Mouse (Mus musculus) cortical plate, adult 2 months (tissue): Measurements from ENCODE around the gene Alg13. TPM values are rescaled to one million over a fixed set of nuclear protein-coding genes. Genes with fewer than 3 reads are reported as not detected.
A peak's percentile ranks its signal among the peaks of the same experiment; 100 is the strongest.

Experiments
- H3K27ac ChIP-seq: fragments of 200-500 bp; 2 replicates; pipeline ENCODE4 v1.5.1; 2012; ENCODE audit warnings: low read length, control low read depth, inconsistent platforms; ENCODE audit not compliant: insufficient read depth
- H3K4me1 ChIP-seq: fragments of 200-500 bp; 2 replicates; pipeline ENCODE4 v1.6.1; 2011; ENCODE audit warnings: low read length; ENCODE audit not compliant: control insufficient read depth, insufficient read depth
- H3K4me3 ChIP-seq: fragments of 200-500 bp; 2 replicates; pipeline ENCODE4 v1.5.1; 2011; ENCODE audit warnings: mild to moderate bottlenecking, low read length, control low read depth; ENCODE audit not compliant: insufficient read depth
- CTCF ChIP-seq: fragments of 200-500 bp; IDR thresholded peaks from 2 replicates; pipeline ENCODE4 v1.5.1; 2011; ENCODE audit warnings: mild to moderate bottlenecking, control low read depth, low read length; ENCODE audit not compliant: insufficient read depth; ENCODE audit errors: extremely low read depth
- POLR2A ChIP-seq: fragments of 200-500 bp; IDR thresholded peaks from 2 replicates; pipeline ENCODE4 v1.6.1; 2011; ENCODE audit warnings: mild to moderate bottlenecking, low read length, control low read depth; ENCODE audit not compliant: insufficient read depth; ENCODE audit errors: extremely low read depth
- polyA plus RNA-seq: library from polyadenylated mRNA; depleted of rRNA; stranded (reverse); fragments of >200 nt; gene quantifications from 2 replicates; pipeline ENCODE4 v1.2.3, GENCODE M21; 2012; rRNA removed

The Alg13 gene
- polyA plus RNA-seq = 9.6 and 10.0 TPM in 2 replicates

GRCm38 (mm10) chrX:144317548-144318163 is at the start of gene Alg13:
TSS of gene Alg13 (plus strand) at chrX:144317804.
- Histone ChIP-seq H3K4me3 (peak within 1 kb of the TSS; percentile 86), H3K4me1 (0 out of 2 replicates have a peak, but pooled peaks cover 2% of the 10 kb centered on the region), H3K27ac (no peak within 1 kb of the TSS)
- TF ChIP-seq POLR2A (peak; percentile 32; the same call in 1 of the 2 replicates), CTCF (no peak)

- TF ChIP-seq CTCF = no peak
- TF ChIP-seq POLR2A = no peak
- Histone ChIP-seq H3K27ac (no peak overlapping the region), H3K4me3 (no peak overlapping the region), H3K4me1 (no peaks in the 10 kb centered on the region)
These were observed 49.0 kb upstream of the Alg13 start for GRCm38 (mm10) chrX:144268606-144269005.

- H3K27ac ChIP-seq = no peak overlapping the region
- no peak for TF ChIP-seq CTCF
- no peak for TF ChIP-seq POLR2A
- H3K4me3 ChIP-seq = no peak overlapping the region
- H3K4me1 ChIP-seq = no peaks in the 10 kb centered on the region
These were observed 16.1 kb upstream of the Alg13 start for GRCm38 (mm10) chrX:144301476-144301875.

GRCm38 (mm10) chrX:144305659-144306058 is 11.9 kb upstream of the Alg13 start:
- Histone ChIP-seq H3K27ac (no peak overlapping the region), H3K4me1 (no peaks in the 10 kb centered on the region), H3K4me3 (no peak overlapping the region)
- TF ChIP-seq POLR2A = no peak
- TF ChIP-seq CTCF = no peak

- TF ChIP-seq CTCF = no peak
These were observed 3.6 kb upstream of the Alg13 start for GRCm38 (mm10) chrX:144314041-144314440.

GRCm38 (mm10) chrX:144315028-144315427 is 2.6 kb upstream of the Alg13 start:
- Histone ChIP-seq H3K27ac (no peak overlapping the region), H3K4me3 (no peak overlapping the region), H3K4me1 (0 out of 2 replicates have a peak, but pooled peaks cover 2% of the 10 kb centered on the region)
- no peak for TF ChIP-seq POLR2A
- TF ChIP-seq CTCF = no peak

More at GRCm38 (mm10) chrX:144314041-144314440, 3.6 kb upstream of the Alg13 start:
- Histone ChIP-seq H3K4me3 (no peak overlapping the region), H3K27ac (no peak overlapping the region), H3K4me1 (no peaks in the 10 kb centered on the region)

- H3K27ac ChIP-seq = no peak overlapping the region
- no peak for TF ChIP-seq CTCF
- TF ChIP-seq POLR2A = no peak
- no peak overlapping the region for H3K4me3 ChIP-seq
- 0 out of 2 replicates have a peak, but pooled peaks cover 2% of the 10 kb centered on the region for H3K4me1 ChIP-seq
These were observed 1.6 kb upstream of the Alg13 start for GRCm38 (mm10) chrX:144316004-144316403.

- TF ChIP-seq CTCF = no peak
- no peak for TF ChIP-seq POLR2A
- Histone ChIP-seq H3K4me3 (peak overlapping the region; percentile 86), H3K27ac (no peak overlapping the region), H3K4me1 (0 out of 2 replicates have a peak, but pooled peaks cover 2% of the 10 kb centered on the region)
These were observed 768 bp downstream of the Alg13 start for GRCm38 (mm10) chrX:144318164-144318979.

GRCm38 (mm10) chrX:144319366-144319765 is 1.8 kb downstream of the Alg13 start:
- Histone ChIP-seq H3K4me1 (0 out of 2 replicates have a peak, but pooled peaks cover 2% of the 10 kb centered on the region), H3K27ac (no peak overlapping the region), H3K4me3 (peak overlapping the region; percentile 86; the same call in 1 of the 2 replicates)
- TF ChIP-seq CTCF = no peak
- no peak for TF ChIP-seq POLR2A
